Mouse (Mus musculus): ENCODE results near the gene Gng7. TPM values are rescaled to one million over a fixed set of nuclear protein-coding genes. Genes with fewer than 3 reads are reported as not detected.
A peak's percentile ranks its signal among the peaks of the same experiment; 100 is the strongest.

Gng7 gene
- total RNA-seq, 2 experiments from 2014 or later = 2.3 to 2.5 TPM

DNA sequence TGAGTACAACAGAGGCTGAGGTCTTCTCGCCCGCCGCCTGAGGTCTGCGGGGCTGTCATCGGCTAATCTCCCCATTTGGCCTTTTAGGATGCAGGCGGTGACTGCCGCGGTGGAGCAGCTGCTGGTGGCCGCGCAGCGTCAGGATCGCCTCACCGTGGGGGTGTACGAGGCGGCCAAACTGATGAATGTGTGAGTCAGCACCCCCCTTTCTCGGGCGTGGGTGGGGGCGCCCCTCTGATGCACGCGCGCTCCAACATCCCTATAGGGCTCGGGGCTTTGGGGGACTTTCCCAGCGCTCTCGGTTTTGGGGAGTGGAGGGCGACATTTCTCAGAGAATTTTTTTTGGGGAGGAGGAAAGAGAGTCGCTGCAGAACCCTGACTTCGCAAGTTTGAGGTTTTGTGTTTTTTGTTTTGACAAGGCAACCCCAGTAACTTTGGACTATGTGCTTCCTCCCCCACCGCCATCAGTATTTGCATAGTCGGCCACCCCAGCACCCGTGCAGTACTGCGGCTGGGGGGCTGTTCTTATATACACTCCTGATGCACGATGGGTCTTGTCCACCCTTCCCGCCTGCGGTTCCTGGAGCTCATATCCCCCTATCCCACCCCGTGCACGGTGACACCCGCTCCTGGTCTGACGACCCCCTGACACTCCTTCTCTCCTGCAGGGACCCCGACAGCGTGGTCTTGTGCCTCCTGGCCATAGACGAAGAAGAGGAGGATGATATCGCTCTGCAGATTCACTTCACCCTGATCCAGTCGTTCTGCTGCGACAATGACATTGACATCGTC is 84.2 kb downstream of the Gng7 start:
- peak; percentile 47 for DNase-seq (ENCODE audit: low spot score)

DNA sequence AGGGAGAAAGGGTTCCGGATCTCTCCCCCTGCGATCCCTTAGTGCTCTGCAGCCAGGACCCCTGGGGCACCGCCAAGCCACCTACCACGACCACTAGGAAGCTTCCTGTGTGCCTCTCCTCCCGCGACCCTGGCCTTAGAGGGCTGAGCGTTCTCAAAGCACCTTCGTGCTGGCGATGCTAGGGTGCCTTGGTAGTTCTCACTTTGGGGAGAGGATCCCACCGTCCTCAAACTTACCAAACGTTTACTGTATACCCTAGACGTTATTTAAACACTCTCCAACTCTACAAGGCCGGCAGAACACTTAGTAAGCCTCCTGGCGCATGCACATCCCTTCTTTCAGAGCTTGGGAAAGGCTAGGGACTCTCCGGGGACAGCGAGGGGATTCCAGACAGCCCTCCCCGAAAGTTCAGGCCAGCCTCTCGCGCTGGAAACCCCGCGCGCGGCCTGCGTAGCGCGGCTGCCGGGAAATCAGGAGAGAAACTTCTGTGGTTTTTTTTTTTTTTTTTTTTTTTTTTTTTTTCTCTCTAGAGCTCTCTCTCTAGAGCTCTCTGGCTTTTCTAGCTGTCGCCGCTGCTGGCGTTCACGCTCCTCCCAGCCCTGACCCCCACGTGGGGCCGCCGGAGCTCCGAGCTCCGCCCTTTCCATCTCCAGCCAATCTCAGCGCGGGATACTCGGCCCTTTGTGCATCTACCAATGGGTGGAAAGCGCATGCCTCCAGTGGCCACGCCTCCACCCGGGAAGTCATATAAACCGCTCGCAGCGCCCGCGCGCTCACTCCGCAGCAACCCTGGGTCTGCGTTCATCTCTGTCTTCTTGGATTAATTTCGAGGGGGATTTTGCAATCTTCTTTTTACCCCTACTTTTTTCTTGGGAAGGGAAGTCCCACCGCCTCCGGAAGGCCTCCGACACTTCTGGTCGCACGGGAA is 85.2 kb downstream of the Gng7 start, which contains the start of gene Gadd45b:
TSS of gene Gadd45b (plus strand) at position 775 of the 928 bp plus-strand sequence.
- DNase-seq (ENCODE audit: low spot score) = peak; percentile 98

DNA sequence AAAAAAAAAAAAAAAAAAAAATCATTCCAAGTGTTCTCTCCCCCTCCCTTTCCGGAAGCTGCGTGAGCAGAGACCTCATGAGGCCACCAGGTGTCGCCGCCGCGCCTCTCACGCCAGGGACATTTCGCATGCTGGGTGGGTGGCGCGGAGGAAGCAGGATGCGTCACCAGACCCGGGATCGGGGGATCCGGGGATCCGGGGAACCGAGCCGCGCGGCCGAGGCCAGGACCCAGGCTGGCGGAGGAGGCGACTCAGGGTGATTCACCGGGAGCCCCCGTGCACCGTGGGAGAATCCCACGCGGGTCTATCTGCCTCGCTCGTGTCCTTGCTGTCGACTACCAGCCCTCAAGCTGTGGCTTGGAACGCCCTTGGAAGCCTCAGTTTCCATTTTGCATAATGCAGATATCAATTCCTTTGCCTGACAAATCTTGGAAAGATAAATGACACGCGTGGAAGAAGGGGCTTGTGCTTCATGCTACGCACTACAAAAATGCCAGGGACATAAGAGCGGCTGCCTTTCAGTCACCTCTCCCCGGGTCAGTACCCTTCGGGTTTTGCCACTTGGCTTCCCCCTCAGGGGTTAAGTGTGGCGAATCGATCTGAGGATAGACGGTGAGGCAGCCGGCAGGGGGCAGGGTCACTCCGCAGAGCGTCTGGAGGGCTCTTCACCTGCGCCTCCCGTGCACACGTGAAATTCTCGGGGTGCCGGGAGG is 86.0 kb downstream of the Gng7 start:
- DNase-seq (ENCODE audit: low spot score) = peak; percentile 92

DNA sequence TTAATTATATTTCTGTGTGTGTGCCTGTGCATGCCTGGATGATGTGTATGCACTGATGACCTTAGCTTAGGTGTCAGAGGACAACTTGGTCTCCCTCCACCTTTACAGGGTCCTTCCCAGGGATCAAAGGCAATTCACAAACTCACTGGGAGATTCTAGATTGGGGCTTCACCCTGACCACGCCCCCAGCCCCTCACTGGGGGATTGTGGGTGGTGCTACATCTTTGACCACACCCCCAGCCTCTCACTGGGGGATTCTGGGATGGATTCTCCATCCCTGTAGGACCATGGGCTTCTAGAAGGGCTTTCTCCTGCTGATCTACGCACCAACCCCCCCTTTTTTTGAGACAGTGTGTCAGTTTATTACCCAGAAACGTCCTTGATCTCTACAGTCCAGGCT is 89.3 kb downstream of the Gng7 start:
- no peak for DNase-seq (ENCODE audit: low spot score)

DNA sequence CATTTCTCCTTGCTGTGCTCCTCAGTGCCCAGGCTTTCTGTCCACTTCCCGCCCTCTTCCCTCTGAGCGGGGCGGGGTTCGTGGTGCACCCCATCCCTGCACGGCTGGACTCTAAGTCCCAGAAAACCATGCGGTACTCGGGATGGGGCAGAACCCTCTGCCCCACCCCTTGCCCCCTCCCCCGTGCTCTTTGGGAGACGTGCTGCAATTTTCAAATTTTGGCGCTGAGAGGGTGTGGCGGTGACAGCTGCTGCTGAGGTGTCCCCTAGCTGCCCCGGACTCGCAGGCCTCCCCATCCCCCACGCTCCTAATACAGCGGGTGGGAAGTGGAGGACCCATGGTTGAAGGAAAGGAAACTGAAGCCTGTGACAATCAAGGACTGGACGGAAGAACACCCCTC is 92.8 kb downstream of the Gng7 start:
- DNase-seq (ENCODE audit: low spot score) = no peak

DNA sequence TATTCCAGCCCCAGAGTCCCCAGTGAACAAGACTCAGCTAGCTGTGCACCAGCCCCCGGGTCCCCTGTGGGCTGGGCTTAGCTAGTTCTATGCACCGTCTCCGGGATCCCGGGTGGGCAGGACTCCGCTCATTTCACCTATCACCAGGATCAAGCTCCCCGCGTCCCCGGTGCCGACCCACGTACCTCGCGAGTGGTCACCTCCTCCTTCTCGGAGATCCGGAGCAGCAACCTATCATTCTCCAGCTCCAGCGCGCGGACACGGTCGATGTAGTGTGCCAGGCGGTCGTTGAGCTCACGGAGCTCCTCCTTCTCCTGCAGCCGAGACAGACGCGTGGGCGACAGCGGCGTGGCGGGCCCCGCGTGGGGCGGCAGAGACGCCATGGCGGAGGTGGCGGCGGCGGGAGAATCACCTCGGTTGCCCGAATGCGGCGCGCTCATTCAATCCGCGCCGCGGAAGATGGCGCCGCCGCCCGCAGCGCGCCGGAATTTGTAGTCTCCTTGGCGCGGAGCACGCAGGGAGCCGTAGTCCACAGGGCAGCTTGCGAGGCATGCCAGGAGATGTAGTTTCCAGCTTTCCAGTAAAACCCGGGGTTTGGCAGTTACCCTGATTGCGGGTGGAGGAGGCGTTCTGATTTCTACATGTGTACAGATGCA is 96.8 kb downstream of the Gng7 start, which contains the start of gene Lmnb2:
TSS of gene Lmnb2 (minus strand) at position 467 of the 656 bp plus-strand sequence.
- DNase-seq (ENCODE audit: low spot score) = peak; percentile 67

DNA sequence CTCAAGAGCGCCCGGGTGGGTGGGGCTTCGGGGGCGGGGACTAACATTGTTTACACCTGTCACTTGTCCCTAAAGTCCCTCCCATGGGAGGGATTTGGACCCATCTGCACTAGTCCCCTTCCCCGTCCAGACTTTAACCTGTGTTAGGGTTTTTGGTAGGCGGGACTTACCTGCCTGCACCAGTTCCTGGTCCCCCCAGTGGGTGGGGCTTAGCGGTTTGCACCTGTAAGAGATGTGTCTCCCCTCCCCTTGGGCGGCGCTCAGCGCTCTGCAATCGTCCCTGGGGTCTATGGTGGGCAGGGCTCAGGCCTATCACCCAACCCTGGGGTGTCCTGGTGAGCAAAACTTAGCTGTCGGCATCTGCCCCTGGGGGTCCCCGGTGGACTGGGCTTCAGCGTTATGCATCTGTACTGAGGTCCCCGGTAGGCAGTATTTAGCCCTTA is 97.4 kb downstream of the Gng7 start:
- no peak for DNase-seq (ENCODE audit: low spot score)

DNA sequence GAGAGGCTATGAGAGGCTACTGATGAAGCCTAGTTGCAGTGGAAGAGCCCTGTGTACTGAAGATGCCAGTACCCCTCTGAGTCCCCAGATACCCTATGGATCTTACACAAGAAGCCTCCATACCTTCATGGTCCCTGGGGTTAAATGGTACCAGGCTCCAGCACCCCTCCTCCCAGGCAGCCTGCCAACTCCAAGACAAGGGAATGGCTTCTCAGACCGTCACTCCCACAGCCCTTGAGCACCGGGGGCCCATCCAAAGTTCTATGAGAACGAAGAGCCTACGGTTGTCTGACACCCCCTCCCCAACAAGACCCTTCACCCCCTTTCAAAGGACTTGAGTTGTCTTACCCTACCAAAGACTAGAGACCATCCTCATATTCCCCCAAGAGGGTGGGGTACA is 99.0 kb downstream of the Gng7 start:
- no peak for DNase-seq (ENCODE audit: low spot score)

DNA sequence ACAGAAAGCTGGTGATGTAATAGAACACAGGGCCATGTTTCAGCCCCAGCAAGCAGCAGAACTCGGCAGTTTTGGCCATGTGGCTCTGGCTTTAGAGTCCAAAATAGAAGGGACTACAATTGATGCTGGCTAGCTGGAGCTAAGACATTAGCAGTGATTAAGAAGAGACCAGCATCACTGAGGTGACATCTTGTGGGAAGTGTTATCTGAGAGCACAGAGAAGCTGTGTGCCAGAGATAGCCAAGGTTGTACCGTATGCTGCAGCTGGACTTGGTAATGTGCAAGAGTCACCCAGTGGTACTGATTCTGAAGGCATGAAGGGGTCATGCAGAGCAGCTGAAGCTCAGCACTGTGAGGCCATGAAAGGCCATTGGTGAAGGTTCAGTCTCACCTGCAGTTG is 99.5 kb downstream of the Gng7 start:
- DNase-seq (ENCODE audit: low spot score) = no peak

DNA sequence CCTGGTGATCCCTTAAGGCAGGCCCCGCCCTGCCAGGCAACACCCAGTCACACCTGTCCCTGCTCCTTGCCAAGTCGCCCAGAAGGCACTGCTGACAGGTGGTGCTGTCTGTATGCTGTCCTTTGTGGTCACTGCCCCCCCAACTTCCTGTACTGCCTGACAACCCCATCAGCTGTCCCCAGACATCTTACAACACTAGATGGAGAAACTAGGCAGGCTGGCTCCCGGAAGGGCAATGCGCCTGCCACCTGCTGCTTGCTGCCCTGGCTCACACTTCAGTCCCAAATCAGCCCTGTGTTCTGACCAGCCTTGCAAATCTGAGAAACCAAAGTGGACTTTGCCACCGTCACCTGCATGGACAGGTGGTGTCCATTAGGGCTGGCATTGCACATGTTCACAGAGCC is 100.5 kb downstream of the Gng7 start:
- DNase-seq (ENCODE audit: low spot score) = peak; percentile 59

DNA sequence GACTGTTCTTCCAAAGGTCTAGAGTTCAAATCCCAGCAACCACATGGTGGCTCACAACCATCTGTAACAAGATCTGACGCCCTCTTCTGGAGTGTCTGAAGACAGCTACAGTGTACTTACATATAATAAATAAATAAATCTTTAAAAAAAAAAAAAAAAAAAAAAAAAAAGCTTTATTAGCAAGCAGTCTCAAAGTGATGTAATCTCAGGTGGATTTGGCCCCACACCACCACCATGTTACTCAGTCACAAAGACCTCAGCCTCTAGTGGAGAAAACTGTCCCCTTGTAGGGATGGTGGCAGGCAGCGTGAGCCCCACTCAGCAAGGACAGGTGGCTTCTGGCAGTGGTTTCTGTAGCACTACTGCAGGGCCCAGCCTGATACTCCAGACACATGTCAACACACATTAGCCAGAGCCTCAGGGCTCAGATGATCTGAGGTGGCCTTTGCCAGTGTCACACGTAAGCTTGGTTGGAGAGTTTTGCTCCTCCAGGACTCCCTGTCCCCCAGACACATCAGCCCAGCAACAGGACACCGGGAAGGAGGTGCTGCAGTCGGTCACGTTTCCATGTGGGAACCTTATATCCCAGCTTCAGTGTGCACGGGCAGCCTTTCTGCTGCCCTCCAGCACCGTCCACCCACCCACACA is 101.3 kb downstream of the Gng7 start:
- DNase-seq (ENCODE audit: low spot score) = peak; percentile 59

DNA sequence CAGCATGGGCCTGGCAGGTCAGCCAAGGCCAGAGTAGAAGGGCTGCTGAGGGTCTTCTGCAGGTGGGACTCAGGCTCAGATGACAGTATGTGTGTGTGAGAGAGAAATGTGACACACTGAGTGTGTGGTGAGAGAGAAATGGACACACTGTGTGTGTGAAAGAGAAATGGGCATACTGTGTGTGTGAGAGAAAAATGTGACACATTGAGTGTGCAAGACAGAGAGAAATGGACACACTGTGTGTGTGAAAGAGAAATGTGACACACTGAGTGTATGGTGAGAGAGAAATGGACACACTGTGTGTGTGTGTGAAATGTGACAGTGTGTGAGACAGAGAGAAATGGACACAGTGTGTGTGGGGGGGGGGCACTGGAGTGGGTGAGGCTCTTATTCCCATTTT is 102.9 kb downstream of the Gng7 start:
- no peak for DNase-seq (ENCODE audit: low spot score)

DNA sequence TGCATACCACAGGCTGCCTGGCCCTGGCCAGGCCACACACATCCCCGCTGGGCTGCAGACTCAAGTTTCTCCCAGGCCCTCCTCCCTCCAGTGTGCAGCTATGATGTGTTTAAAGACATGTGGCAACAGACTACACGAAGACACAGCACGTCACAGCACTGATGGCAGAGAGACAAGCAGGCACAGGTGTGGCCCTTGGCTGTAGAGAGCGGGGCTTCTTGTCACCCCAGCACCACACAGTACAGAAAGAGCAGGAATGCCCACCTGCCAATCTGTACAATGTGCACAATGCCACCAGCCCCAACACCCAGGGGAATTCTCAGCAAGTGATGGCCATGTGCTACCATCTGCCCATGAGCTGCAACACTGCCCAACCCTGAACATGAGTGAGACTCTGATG is 103.4 kb downstream of the Gng7 start:
- no peak for DNase-seq (ENCODE audit: low spot score)

DNA sequence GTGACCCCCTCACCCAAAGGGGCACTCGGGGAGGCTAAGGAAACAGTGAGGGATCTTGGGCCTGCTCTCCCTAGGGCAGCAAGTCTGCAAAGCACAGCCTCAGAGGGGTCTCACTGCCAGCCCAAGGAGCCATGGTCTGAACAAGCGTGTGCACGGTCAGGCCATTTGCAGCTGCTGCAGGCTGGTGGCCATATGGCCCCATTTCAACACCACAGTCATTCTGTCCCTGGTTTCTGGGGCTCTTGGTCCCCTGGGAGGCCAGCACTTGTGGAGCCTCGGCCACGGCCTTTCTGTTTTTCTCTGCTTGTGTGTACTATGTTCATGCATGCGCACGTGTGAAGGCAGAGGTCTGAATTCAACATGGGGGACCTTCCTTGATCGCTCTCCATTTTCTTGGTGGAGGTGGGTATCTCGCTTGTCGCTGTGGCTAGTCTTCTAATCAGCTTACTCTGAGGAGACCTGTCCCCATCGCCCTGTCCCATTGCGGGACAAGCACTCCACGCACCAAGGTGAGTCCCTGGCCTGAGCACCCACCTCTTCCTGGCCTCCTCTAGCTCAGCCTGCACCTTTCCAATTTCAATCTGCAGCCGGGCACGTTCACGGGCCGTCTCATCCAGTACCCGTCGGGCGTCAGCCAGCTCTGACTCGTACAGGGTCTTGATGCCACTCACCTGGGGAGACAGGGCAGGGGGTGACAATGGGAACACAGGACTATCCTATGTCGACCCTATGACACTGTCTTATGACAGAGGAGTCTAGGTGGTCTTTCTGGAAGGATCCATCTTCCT is 105.2 kb downstream of the Gng7 start:
- no peak for DNase-seq (ENCODE audit: low spot score)

DNA sequence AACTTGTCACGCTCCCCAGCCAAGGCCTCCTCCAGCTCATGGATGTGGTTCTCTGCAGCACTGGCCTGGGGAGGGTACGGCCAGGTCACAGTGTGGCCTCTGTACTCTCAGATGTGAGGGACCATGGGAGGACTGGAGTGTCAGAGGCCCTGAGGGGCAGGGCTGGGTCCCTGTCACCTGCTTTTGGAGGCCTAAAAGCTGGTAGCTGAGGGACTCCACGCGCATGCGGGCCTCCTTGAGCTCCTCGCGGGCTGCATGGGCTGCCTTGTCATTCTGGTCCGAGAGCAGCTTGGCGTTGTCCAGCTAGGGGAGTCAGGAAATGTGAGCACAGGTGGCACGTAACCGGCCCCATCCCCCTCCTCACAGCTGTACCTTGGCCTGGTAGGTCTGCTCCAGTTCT is 110.0 kb downstream of the Gng7 start:
- DNase-seq (ENCODE audit: low spot score) = no peak

DNA sequence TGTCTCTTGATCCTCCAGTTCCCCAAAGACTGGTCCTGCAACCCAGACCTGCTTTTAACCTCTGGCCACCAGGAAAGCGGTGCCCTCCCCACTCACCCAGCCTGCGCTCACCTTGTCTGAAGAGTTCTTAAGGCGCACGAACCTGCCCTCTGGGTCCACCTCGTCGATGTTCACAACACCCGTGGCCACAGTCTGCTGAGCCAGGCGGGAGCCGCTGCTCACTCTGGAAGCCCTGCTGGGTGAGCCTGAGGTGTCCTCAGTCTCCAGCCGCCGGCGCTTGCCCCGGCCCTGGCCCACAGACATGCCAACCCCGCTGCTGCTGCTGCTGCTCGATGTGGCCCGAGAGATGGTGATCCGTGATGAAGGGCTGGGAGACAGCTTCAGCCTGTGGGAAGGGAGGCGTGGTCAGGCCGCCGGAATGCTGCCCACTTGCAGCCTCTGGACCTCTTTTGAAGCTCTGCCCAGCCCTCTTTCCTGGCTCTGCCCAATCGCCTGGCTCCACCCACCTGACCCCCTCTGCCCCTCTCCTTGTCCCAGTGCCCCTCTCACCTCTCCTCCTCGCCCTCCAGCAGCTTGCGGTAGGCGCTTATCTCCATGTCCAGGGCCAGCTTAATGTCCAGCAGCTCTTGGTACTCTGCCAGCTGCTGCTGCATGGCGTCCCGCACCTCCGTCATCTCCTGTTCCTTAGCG is 110.6 kb downstream of the Gng7 start:
- no peak for DNase-seq (ENCODE audit: low spot score)

DNA sequence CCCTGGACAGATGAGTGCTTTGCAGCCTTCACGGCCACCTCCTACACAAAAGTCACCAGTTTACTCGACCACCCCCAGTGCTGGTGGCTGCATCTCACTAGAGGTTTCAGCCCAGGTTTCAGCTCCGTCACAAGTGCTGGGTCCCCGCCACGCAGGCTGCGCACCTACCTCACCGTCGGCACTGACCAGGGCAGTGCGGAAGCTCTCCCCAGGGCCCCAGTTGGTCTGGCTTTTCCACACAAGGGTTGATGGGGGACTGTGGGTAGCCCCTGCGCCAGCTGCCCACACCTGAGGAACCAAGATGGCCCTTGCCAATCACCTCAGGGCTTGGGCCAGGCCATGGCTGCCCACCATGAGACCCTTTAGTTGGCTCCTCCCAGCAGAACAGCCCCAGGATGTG is 111.5 kb downstream of the Gng7 start:
- no peak for DNase-seq (ENCODE audit: low spot score)

DNA sequence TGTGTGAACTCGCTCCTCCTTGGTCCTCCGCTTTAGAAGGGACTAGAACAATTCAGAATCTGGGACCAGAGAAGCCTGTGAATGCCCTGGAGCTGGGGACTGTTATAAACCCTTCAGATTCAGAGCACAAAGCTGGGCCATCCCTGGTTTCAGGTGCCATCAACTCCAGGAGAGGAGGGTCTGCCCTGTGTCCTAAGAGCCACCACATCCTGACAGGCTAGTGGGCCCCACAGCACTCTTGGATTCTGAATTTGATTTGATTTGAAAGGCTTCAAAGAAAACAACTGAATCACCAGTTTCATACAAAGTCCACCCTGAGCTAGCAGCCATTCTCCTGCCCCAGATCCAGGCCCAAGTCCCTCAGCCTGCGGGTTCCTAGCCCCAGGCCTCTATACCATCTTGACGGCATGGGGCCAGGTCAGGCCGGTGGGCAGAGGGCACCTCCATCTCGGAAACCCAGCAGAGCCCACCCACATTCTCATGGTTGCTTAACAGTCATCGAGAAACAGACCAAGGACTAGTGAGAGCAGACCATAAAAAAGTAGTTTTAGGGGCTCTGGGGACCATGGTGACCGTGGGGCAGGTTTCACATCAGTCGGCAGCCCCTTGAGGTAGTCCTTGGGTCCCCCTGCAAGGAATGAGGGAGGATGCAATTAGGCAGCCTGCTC is 112.3 kb downstream of the Gng7 start:
- DNase-seq (ENCODE audit: low spot score) = no peak
